Mouse (Mus musculus): ENCODE results near the gene Gm5136. TPM values are rescaled to one million over a fixed set of nuclear protein-coding genes. Genes with fewer than 3 reads are reported as not detected.

Gm5136 gene
- total and polyA plus RNA-seq, 2 experiments from 2014 or later, result not detected

DNA sequence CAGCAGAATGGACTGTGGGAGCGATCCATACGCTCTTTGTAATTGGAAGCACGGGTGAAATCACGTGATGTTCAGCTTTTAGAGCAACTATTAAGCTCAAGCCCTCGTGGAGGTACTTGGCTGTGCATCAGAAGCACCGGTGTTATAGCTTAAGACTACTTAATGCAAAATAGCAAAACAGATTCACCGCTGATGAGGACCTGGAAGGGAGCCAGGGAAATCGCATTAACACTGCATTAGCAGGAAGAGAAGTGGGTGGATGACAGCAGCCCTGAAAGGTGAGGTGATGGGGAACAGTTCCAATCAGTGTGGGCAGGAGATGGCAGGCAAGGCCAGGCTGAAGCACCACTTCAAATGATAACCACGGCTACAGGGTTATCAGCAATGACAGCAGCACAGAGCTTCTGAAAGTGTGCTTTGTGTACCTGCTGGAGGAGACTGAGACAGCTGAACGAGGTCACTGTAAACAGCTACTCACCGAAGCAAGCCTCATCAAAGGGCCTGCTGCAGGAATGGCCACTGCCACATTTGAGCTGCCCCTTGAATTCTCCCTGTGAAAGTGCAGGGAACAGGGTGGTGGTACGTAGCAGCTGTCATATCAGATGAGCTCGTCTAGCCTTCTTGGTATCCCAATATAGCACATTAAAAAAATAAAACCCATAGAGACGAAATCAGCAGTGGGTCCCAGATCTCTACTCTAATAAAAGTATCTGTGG is 20.1 kb downstream of the Gm5136 start:
- Histone ChIP-seq H3K27ac (ENCODE audit: low read depth) (no peak overlapping the region), H3K4me3 (ENCODE audit: low read depth, low read length) (no peak overlapping the region), H3K36me3 (replicated peaks; ENCODE audit: control insufficient read depth, insufficient read depth, low read length) (no peaks in the 10 kb centered on the region), H3K4me1 (ENCODE audit: control insufficient read depth, insufficient read depth) (no peaks in the 10 kb centered on the region), H3K27me3 (ENCODE audit: control insufficient read depth, insufficient read depth, low read length) (no peaks in the 10 kb centered on the region), H3K9me3 (replicated peaks; ENCODE audit: control insufficient read depth, low read length) (no peaks in the 10 kb centered on the region), H3K4me2 (ENCODE audit: low read depth, low read length) (no peak overlapping the region), H3K9ac (replicated peaks; ENCODE audit: low read depth, low read length) (no peak overlapping the region)
- 19% methylated on average over 14 of the region's 14 CpGs for WGBS
- ATAC-seq (ENCODE audit: insufficient read depth, low read depth), result no peak
- no peak for DNase-seq (ENCODE audit: low spot score)
- TF ChIP-seq CTCF (IDR thresholded peaks at IDR 0.05; ENCODE audit: low read depth), result no peak
- no peak for TF ChIP-seq EP300 (IDR thresholded peaks at IDR 0.05; ENCODE audit: low read depth)

DNA sequence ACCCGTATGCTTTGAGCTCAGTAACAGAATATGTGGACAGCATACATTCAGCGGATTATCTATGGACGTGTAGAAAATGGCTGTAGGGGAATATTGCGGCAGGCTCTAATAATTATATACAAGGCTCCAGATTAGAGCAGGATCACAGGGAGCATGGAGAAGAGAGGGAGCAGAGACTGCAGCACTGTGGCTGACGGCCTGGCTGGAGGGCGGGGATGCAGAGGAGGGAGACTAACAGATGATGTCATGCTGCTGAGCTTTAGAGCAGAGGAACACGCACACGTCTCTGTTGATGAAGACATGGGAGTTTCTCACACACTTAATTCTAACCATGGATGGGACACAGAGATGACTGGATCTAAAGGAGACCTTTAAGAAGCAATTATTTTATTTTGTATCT is 22.9 kb downstream of the Gm5136 start:
- TF ChIP-seq EP300 (IDR thresholded peaks at IDR 0.05; ENCODE audit: low read depth), result no peak
- no peak for TF ChIP-seq CTCF (IDR thresholded peaks at IDR 0.05; ENCODE audit: low read depth)
- ATAC-seq (ENCODE audit: insufficient read depth, low read depth) (no peak), DNase-seq (ENCODE audit: low spot score) (no peak)
- H3K4me3 ChIP-seq (ENCODE audit: low read depth, low read length), result no peak overlapping the region
- no peaks in the 10 kb centered on the region for H3K4me1 ChIP-seq (ENCODE audit: control insufficient read depth, insufficient read depth)
- H3K27ac ChIP-seq (ENCODE audit: low read depth), result no peak overlapping the region
- H3K9me3 ChIP-seq (replicated peaks; ENCODE audit: control insufficient read depth, low read length), result no peaks in the 10 kb centered on the region
- WGBS, result 67% methylated on average over 8 of the region's 8 CpGs
- no peak overlapping the region for H3K9ac ChIP-seq (replicated peaks; ENCODE audit: low read depth, low read length)
- H3K27me3 ChIP-seq (ENCODE audit: control insufficient read depth, insufficient read depth, low read length), result no peaks in the 10 kb centered on the region
- no peaks in the 10 kb centered on the region for H3K36me3 ChIP-seq (replicated peaks; ENCODE audit: control insufficient read depth, insufficient read depth, low read length)
- no peak overlapping the region for H3K4me2 ChIP-seq (ENCODE audit: low read depth, low read length)

DNA sequence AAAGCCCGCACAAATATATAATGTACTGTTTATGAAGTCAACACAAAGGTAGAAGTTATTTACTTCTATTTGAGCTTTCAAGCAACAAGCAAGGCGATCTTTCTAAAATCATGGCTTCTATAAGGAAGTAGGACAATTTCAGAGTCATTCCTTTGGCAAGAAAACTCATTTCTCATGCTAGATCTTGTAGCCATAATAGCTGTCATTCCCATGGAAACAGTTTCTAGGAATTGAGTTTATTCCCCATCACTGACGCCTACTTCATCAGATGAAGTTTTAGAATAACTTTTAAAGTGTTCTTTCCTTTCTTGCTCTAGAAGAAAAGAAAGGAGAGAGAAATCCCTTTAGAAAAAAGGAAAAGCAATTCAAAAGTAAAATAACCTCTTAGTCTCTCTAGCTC is 31.0 kb downstream of the Gm5136 start:
- TF ChIP-seq EP300 (IDR thresholded peaks at IDR 0.05; ENCODE audit: low read depth) (no peak), CTCF (IDR thresholded peaks at IDR 0.05; ENCODE audit: low read depth) (no peak)
- no peak overlapping the region for H3K4me2 ChIP-seq (ENCODE audit: low read depth, low read length)
- no peaks in the 10 kb centered on the region for H3K4me1 ChIP-seq (ENCODE audit: control insufficient read depth, insufficient read depth)
- no peak overlapping the region for H3K27ac ChIP-seq (ENCODE audit: low read depth)
- H3K36me3 ChIP-seq (replicated peaks; ENCODE audit: control insufficient read depth, insufficient read depth, low read length), result no peaks in the 10 kb centered on the region
- ATAC-seq (ENCODE audit: insufficient read depth, low read depth) (no peak), DNase-seq (ENCODE audit: low spot score) (no peak)
- no peaks in the 10 kb centered on the region for H3K27me3 ChIP-seq (ENCODE audit: control insufficient read depth, insufficient read depth, low read length)
- H3K4me3 ChIP-seq (ENCODE audit: low read depth, low read length), result no peak overlapping the region
- H3K9me3 ChIP-seq (replicated peaks; ENCODE audit: control insufficient read depth, low read length), result no peaks in the 10 kb centered on the region
- no peak overlapping the region for H3K9ac ChIP-seq (replicated peaks; ENCODE audit: low read depth, low read length)
- WGBS, result 83% methylated on average over 3 of the region's 3 CpGs

DNA sequence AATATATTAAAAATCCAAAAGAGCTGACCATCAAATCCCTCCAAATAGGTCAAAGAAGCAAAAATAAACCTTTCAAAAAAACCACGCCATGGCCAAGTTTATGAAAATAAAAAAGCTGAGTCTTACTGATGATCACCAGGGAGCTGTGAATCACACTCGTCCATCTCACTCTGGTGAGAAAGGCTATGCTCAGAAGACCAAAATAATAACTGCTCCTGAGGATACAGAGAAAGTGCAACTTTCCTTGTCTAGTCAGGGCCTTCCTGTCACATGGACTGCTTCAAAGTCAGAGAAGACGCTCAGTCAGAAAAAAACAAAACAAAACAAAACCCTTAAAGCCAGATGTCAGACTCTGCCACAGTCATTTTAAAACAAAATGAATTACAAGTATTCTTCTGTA is 39.7 kb downstream of the Gm5136 start:
- DNase-seq (ENCODE audit: low spot score), result no peak
- Histone ChIP-seq H3K4me3 (ENCODE audit: low read depth, low read length) (no peak overlapping the region), H3K4me1 (ENCODE audit: control insufficient read depth, insufficient read depth) (no peaks in the 10 kb centered on the region), H3K36me3 (replicated peaks; ENCODE audit: control insufficient read depth, insufficient read depth, low read length) (no peaks in the 10 kb centered on the region), H3K9me3 (replicated peaks; ENCODE audit: control insufficient read depth, low read length) (no peaks in the 10 kb centered on the region), H3K27ac (ENCODE audit: low read depth) (no peak overlapping the region), H3K27me3 (ENCODE audit: control insufficient read depth, insufficient read depth, low read length) (no peaks in the 10 kb centered on the region), H3K4me2 (ENCODE audit: low read depth, low read length) (no peak overlapping the region), H3K9ac (replicated peaks; ENCODE audit: low read depth, low read length) (no peak overlapping the region)
- TF ChIP-seq CTCF (IDR thresholded peaks at IDR 0.05; ENCODE audit: low read depth) (no peak), EP300 (IDR thresholded peaks at IDR 0.05; ENCODE audit: low read depth) (no peak)
- no peak for ATAC-seq (ENCODE audit: insufficient read depth, low read depth)
- 70% methylated on average over 3 of the region's 3 CpGs for WGBS

DNA sequence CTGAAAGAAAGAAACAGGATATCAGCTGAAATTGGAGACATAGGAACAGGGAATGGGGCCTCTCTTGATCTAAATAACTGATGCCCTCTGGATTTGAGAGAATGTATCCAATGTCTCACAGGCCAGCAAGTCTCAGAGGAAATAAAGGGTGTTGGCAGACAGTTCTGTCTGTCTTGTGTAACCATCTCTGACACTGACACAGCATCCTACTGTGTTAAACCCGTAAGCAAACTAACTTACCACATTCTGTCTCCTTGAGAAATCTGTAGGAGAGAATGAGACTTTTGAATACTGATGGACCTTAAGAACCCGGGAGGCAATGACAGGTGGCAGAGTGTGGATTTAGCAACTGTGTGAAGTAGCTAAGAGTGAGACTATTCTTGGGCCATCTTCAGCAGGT is 41.7 kb downstream of the Gm5136 start:
- WGBS, result 64% methylated on average over 2 of the region's 2 CpGs
- TF ChIP-seq EP300 (IDR thresholded peaks at IDR 0.05; ENCODE audit: low read depth), result no peak
- TF ChIP-seq CTCF (IDR thresholded peaks at IDR 0.05; ENCODE audit: low read depth), result no peak
- ATAC-seq (ENCODE audit: insufficient read depth, low read depth), result no peak

DNA sequence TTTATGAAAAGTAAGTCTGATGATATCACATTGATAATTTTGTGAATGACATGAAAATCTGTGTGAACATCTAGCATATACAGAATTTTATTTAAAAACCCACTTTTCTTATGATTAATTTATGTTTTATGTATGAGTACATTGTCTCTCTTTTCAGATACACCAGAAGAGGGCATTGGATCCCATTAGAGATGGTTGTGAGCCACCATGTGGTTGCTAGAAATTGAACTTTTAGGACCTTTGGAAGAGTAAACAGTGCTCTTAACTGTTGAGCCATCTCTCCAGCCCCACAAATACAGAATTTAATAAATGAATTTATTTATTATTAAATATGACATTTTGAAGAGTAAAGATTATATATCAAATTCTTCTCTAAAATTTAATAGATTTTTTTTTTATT is 42.3 kb downstream of the Gm5136 start:
- H3K4me1 ChIP-seq (ENCODE audit: control insufficient read depth, insufficient read depth), result no peaks in the 10 kb centered on the region
- TF ChIP-seq EP300 (IDR thresholded peaks at IDR 0.05; ENCODE audit: low read depth) (no peak), CTCF (IDR thresholded peaks at IDR 0.05; ENCODE audit: low read depth) (no peak)
- ATAC-seq (ENCODE audit: insufficient read depth, low read depth), result no peak

More for the DNA sequence above, 41.7 kb downstream of the Gm5136 start:
- Histone ChIP-seq H3K9ac (replicated peaks; ENCODE audit: low read depth, low read length) (no peak overlapping the region), H3K4me2 (ENCODE audit: low read depth, low read length) (no peak overlapping the region), H3K4me1 (ENCODE audit: control insufficient read depth, insufficient read depth) (no peaks in the 10 kb centered on the region), H3K9me3 (replicated peaks; ENCODE audit: control insufficient read depth, low read length) (no peaks in the 10 kb centered on the region), H3K36me3 (replicated peaks; ENCODE audit: control insufficient read depth, insufficient read depth, low read length) (no peaks in the 10 kb centered on the region), H3K27ac (ENCODE audit: low read depth) (no peak overlapping the region), H3K4me3 (ENCODE audit: low read depth, low read length) (no peak overlapping the region), H3K27me3 (ENCODE audit: control insufficient read depth, insufficient read depth, low read length) (no peaks in the 10 kb centered on the region)
- no peak for DNase-seq (ENCODE audit: low spot score)

More for the DNA sequence above, 42.3 kb downstream of the Gm5136 start:
- Histone ChIP-seq H3K27ac (ENCODE audit: low read depth) (no peak overlapping the region), H3K4me2 (ENCODE audit: low read depth, low read length) (no peak overlapping the region), H3K9me3 (replicated peaks; ENCODE audit: control insufficient read depth, low read length) (no peaks in the 10 kb centered on the region), H3K4me3 (ENCODE audit: low read depth, low read length) (no peak overlapping the region), H3K27me3 (ENCODE audit: control insufficient read depth, insufficient read depth, low read length) (no peaks in the 10 kb centered on the region), H3K36me3 (replicated peaks; ENCODE audit: control insufficient read depth, insufficient read depth, low read length) (no peaks in the 10 kb centered on the region), H3K9ac (replicated peaks; ENCODE audit: low read depth, low read length) (no peak overlapping the region)
- DNase-seq (ENCODE audit: low spot score), result no peak

All from heart, postnatal 0 days (tissue).